Mouse (Mus musculus) monocyte, adult 2 months (primary cell): Measurements from ENCODE around the gene Acad10.
"Not testable (repeated sequence)": the region's sequence is repeated elsewhere in the genome, so short reads cannot be mapped to it uniquely, and the experiment has no call there.

Experiments
- DNase-seq, 2 experiments: peaks; one replicate each; pipeline ENCODE4 v3.0.0; 2022; ENCODE audit warnings: low spot score in 2 of 2, low read depth in 1 of 2

Gene Acad10

DNA sequence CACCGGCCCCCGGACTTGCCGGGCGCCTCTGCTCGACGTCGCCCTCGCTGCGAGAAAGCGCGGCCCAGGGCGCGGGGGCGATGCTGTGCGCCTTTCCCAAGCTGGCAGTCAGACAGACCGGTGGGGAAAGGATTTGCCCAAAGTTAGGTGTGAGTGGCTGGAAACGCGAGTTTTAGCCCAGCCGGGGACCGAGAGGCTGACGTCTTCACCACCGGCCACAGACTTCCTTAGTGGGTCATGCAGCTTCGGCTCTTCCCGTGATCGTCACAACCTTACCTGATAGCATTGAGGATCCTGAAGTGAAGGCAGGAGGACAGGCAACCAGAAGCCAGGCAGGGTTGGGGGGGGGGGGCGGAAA, 562 bp upstream of the Acad10 start:
- no peak for DNase-seq

DNA sequence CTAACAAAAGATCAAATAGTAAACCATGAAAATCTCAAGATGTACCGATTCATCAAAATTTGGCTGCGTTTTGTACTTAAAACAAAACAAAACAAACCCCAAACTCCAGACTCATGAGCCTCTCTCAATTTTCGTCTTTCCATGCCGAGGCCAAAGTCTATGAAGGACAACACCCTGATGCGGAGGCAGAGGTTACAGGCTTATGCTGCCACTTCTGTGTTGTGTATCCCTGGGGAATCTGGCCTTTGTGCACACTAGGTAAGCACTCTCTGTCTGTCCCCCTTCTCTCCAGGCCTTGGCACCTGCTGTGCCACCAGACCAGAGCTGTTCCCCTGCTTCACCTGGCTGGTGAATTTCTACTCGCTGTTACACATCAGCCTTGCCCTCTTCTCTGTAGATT, 2.7 kb downstream of the Acad10 start:
- DNase-seq = not testable (repeated sequence)

DNA sequence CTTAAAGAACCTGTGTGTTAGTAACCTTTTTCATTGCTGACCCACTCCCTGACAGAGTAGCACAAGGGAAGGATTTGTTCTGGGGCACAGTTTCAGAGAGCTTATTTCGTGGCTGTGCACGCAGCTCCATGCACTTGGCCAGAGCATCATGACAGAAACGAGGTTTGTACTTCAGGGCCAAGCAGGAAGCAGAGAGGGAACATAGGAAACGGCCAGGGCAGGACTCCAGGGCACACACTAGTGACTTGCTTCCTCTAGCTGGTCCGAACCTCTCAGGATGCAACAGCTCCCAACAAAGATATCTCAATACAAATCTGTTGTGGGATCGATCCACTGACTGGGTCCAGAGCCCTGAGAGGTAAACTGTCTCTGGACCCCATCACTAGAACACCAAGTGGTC, 3.4 kb downstream of the Acad10 start:
- DNase-seq = not testable (repeated sequence)

DNA sequence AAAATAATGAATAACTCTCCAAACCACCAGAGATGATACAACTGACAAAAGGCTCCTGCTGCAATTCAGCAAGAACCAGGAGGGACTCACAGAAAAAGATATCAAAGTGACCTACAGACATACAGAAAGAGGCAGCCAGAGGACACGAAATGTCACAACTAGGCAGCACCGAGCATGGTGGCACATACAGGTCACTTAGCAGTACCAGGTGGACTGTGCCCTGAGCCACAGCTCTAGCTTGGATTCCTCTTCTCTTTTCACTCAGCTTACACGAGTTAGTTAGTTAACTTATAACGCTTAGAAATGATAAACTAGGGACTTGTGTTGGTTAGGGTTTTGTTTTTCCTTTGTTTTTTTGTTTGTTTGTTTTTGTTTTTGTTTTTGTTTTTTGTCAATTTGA, 5.8 kb downstream of the Acad10 start:
- no peak for DNase-seq

DNA sequence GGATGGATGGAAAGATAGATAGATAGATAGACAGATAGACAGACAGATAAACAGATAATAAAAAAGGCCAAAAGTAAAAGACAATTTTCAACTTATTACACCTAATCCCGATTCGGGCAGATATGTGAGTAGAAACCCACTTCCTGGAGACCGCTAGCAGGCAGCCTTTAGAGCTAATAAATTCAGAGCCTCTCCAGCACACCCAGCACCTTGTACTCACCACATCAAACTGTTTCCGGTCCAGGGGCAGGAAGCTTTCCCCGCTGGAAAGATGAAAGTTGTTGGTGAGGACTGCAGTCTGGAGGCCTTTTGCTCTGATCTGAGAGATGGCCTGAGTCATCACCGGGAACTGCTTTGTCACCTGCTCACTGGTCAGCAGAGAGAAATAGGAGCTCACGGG, 11.2 kb downstream of the Acad10 start:
- DNase-seq = no peak

DNA sequence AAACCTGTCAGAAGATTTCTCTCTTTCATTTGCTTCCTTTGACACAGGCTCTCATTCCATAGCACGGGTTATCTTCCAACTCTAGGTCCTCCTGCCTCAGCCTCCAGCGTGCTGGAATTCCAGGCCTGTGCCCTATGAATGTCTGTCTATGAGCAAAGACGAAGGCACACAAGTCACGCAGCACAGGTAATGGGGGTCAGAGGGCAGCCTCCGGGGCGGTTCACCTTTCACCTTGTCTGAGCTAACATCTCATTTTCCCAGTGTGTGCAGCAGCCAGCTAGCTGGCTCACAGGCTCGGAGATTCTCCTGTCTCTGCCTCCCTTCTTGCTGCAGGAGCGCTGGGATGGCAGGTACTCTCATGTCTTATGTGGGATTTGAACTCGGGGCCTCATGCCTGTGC, 20.7 kb downstream of the Acad10 start:
- no peak for DNase-seq

DNA sequence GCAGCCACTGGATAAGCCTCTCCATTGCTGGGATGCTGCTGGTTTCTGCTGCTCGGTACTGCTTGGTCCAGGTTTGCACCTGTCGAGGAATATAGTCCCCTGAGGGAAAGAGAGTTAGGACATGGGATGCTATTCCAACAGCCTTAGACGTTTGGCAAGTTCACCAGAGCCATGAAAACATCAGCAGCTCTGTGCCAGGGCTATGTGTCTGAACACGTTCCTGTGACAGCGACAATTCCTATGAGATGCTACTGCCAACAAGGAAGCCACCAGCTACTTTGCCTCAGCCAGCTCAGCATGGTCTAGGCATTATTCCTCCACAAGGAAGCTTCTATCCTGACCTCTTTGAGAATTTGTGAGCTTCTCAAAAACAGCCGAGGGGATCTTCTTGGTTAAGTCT, 23.0 kb downstream of the Acad10 start:
- DNase-seq = no peak

DNA sequence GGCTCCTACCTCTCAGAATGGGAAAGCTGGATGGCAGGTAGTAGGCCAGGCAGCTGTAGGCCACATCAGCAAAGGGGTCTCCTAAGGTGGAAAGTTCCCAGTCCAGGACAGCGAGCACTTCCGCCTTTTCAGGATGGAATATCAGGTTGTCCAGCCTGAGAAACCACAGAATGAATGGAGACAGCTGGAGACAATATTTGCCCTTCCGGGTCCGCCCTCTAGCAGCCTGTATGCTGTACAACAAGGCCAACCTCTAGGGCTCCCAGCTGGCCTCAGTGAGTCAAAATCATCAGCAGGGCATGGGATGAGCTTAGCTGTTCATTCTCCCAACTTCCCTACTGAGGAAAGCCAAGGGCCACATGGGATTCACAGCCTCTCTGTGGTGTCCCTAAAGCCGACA, 25.6 kb downstream of the Acad10 start:
- no peak for DNase-seq

DNA sequence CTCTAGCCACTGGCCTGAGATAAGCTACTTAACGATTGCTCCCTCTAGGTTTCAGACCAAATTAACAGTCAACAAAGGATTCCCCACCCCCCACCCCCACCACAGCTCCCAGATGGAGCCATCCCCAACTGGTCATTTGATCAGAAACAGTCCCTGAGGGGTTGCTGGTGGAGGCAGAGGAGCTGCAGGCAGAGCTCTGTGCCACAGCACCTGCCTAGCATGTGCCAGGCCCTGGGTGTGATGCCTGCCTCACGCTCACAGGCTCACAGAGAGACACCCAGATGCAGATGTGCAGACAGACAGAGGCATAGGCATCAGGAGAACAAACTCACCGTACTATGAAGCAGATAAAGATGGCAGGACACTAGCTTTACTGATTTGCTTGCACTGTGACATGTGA, 27.5 kb downstream of the Acad10 start:
- DNase-seq = no peak

DNA sequence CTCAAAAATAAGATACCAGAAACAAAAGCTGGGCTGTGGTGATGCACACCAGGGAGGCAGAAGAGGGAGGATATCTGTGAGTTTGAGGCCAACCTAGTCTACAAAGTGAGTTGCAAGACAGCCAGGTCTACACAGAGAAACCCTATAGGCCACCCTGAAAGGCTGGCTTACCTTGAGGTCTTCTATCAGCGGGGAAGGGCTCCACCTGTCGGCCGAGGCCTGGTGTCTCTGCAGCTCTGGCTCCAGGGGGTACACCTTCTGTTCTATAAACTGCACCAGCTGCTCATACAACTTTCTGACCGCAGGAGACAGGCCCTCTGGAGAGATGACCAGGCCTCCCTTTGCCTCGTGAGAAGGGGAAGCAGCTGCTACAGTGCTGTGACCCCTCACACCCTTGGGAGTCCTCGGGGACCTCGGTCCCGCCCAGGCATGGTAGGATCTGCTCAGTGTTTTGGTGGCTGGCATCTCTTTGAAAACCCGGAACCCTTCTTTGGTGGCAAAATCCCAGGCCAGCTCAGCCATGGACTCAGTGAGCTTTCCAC, 29.1 kb downstream of the Acad10 start:
- DNase-seq = not testable (repeated sequence)

DNA sequence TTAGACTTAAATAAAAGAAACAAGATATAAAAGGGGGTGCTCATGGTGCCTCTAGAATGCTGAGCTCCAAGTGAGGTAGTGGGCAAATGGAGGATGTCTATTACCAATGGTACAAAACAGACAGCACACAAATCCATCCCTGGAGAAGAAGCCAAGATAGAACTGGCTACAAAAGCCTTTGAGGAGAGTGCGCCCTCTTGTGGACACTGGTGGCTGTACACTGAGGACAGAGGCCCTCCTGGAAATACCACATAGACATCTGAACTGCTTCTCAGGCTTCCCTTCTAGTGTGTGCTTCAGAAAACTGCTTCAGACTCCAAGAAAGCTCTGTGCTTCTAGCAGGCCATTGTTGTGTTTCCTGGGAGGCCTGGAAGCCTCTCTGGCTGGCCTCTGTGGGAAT, 32.4 kb downstream of the Acad10 start:
- DNase-seq = peak; percentile 12 to 49

DNA sequence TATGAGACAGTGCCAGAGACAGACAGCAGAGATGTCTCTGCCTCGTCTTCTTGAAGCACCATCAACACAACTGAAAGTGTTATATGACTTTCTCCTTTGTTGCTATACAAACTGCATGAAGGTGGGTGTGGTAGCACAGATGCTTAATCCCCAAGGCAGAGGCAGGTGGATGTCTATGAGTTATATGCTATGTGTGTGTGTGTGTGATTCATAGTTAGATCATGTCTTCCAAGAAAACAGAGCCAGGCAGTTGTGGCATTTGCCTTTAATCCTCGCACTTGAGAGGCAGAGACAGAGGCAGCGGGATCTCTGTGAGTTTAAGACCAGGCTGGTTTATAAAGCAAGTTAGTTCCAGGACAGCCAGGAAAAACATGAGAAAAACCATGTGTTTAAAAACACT, 37.1 kb downstream of the Acad10 start:
- DNase-seq = no peak

DNA sequence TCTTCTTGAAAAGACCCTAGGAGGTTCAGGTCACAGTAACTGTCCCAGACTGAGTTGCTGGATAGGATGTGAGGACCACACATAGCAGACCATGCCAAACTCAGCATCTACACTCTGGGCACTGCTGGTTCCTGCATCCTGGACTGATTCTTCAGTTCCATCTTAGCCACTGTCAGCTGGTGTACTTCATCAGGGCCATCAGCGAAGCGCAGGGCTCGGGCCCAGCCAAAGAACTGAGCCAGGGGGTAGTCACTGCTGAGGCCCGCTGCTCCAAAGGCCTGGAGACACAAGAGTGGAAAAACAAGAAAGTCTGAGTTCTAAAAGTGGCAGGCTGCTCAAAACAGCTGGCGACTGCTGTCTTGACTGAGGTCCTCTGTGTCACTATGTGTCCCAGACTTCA, 39.2 kb downstream of the Acad10 start:
- DNase-seq = no peak

DNA sequence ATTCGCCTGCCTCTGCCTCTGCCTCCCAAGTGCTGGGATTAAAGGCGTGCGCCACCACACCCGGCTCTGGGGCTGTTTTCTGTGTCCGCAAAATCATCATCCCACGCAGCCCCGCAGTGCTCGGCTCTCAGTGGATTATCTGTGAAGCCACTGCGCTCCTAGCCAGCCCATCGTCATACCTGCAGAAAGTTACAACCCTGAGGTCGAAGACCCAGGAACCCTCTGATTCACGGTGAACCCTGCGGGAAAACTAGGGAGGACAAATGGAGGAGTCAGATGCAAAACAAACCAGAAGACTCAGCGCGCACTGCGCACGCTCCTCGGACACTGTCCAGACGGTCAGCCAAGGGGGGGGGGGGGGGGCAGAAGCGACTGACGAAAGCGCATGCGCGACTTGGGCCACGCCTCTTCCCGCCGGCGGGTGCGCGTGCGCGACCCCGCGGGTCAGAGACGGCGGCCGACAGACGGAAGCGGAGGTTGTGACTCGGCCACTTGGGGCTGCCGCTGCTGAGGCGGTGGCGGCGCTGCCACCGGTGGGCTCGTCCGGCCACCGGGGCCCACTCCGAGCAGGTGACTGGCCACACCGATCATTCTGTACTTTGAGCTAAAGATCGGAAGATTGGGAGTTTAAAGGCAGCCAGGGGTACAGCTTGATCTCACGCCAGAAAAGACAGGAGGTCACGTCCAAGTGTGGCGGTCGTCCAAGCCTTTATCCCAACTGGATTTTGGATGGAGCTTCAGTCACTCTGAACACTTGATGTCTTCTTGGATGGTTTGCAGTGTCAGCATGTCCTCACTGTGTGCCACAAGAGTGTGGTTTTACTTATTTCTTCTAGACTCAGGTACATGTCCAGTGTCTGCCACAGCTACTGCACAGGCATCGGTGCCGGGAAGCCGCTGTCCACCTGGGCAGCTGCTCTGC, 41.5 kb downstream of the Acad10 start, which contains the start of gene Acad12:
TSS of gene Acad12 (minus strand) at position 347 of the 922 bp plus-strand sequence.
- DNase-seq = peak in 1 of 2 experiments; percentile 58

DNA sequence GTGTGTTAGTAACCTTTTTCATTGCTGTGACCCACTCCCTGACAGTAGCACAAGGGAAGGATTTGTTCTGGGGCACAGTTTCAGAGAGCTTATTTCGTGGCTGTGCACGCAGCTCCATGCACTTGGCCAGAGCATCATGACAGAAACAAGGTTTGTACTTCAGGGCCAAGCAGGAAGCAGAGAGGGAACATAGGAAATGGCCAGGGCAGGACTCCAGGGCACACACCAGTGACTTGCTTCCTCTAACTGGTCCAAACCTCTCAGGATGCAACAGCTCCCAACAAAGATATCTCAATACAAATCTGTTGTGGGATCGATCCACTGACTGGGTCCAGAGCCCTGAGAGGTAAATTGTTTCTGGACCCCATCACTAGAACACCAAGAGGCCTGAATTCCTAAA, 45.4 kb downstream of the Acad10 start:
- not testable (repeated sequence) for DNase-seq

DNA sequence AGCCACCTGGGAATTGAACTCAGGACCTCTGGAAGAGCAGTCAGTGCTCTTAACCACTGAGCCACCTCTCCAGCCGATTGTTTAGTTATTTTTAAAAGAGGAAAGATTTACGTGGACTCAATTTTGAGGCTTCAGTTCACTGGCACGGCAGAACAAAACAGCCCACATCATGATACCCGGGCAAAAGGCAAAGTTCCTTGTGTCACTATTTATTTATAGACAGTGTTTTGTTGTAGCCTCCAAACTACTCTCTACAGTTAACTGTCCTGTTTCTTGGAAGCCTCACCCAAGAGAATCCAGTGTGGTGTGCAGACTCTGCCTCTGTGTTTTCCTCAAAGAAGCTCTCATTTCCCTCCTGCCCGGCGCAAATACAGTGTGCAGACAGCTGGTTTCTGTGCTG, 48.3 kb downstream of the Acad10 start:
- no peak for DNase-seq

DNA sequence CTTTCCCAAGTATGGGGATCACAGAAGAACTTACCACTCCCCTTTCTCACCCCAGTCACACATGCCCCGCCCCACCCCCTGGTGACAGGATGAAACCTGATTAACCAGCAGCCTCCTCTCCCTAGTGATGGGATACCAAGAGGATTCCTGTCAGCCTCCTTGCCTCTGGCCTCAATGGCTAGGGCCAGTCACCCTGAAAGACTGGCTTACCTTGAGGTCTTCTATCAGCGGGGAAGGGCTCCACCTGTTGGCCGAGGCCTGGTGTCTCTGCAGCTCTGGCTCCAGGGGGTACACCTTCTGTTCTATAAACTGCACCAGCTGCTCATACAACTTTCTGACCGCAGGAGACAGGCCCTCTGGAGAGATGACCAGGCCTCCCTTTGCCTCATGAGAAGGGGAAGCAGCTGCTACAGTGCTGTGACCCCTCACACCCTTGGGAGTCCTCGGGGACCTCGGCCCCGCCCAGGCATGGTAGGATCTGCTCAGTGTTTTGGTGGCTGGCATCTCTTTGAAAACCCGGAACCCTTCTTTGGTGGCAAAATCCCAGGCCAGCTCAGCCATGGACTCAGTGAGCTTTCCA, 50.7 kb downstream of the Acad10 start:
- DNase-seq = not testable (repeated sequence)

DNA sequence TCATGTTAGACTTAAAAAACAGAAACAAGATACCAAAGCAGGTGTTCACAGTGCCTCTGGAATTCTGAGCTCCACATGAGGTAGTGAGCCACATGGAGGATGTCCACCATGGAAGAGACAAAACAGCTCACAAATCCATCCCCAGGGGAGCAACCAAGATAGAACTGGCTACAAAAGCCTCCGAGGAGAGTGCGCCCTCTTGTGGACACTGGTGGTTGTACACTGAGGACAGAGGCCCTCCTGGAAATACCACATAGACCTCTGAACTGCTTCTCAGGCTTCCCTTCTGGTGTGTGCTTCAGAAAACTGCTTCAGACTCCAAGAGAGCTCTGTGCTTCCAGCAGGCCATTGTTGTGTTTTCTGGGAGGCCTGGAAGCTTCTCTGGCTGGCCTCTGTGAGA, 54.2 kb downstream of the Acad10 start:
- peak in 1 of 2 experiments; percentile 68 for DNase-seq

DNA sequence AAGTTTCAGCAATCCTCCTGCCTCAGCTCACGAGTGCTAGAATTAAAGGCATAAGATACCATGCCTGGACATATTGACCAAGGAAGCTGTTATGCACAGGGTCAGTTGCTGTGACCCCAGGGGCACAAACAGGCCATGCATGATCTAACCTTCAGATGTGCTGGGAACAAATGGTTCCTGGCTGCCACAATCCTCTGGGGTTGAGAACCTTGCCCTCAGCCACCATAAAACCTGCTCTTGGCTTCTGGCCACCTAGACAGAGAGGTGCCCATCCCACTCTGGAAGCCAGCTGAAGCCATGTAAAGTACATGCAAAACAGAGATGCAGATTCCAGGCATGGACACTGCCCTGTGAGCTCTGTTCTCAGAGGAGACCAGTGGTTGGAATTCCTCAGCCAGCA, 56.5 kb downstream of the Acad10 start:
- not testable (repeated sequence) for DNase-seq

DNA sequence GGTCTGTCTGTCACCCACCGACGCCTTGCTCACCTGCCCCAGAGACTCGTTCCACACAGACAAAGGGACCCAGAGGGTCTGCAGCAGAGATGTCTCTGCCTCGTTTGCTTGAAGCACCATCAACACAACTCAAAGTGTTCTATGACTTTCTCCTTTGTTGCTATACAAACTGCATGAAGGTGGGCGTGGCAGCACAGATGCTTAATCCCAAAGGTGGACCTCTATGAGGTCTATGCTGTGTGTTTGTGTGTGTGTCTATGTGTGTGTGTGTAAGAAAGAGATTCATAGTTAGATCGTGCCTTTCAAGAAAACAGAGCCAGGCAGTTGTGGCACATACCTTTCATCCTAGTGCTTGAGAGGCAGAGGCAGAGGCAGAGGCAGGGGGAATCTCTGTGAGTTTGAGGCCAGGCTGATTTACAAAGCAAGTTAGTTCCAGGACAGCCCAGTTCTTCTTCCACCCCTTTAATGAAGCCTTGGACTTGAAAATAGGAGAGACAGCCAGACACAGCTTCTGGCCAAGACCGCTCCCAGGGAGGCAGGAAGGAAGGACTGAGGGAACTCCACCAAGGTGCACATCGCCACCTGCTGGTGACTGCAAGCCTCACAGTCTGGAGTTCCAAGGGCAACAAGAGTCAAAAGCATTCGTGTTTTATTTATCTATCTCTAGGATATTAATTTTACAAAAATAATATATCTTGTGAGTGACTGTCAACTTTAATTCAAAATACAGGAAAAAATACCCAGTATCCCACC, 58.6 kb downstream of the Acad10 start:
- DNase-seq = peak in 1 of 2 experiments; percentile 75

DNA sequence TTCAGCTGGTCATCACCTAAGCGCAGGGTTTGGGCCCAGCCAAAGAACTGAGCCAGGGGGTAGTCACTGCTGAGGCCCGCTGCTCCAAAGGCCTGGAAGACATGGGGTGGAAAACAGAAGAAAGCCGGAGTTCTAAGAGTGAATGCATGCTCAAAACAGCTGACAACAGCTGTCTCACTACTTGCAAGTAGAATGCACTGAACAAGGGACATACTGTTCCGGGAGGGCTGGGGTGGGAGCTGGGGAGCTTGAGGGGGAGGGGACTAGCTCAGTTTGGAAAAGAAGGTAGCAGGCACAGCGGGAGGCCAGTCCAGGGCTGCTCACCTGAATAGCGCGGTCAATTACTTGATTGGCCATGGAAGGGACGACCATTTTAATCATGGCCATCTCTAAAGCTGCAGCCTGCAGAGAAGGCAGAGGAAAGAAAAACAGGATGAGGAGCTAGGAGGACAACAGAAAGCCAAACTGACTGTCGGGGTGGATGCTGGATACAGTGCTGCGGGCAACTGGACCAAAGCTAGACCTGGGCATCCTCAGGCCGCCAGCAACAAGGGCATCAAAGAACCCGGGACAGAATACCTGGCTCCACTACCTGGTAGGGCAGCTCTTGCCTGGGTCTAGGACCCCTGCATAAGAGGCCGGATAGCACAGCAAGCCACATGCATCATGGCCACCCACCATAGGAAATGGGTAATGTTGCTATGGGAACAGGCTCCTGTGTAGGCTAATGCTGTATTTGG, 61.3 kb downstream of the Acad10 start:
- DNase-seq = no peak
